Mouse (Mus musculus): ENCODE measurements at regions not wholly inside any gene's neighbourhood (a gene's known extent, or its start where the extent isn't known, plus 50 kb on each side); places are given as distances from the start of the nearest gene placed in this dataset.

DNA sequence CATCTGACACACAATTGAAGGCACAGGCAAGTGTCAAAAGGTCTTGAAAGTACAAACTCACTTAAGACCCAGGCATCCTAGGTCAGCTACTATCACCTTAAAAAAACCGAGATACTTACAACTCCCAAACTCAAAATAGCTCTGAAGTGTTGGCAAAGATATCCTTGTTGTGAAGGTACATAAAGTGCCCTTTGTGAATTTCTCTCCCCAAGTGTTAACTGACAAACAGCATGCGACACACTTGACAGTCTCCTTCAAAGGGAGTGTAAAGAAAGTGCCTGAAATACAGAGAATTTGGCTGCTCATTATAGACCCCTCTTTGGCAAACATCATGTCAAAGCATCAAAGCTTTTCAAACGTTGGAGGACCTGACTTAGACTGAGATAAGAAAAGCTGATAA, 2634.2 kb downstream of the 9330182O14Rik start:
- Histone ChIP-seq H3K9me3 (replicated peaks) (no peaks in the 10 kb centered on the region), H3K9ac (no peak overlapping the region), H3K36me3 (no peaks in the 10 kb centered on the region), H3K27me3 (no peaks in the 10 kb centered on the region), H3K4me1 (no peaks in the 10 kb centered on the region), H3K27ac (no peak overlapping the region), H3K4me3 (replicated peaks) (no peak overlapping the region), H3K4me2 (no peak overlapping the region)
- ATAC-seq (replicated peaks; ENCODE audit: low FRiP score), result no peak
- WGBS, result 38% methylated on average over 3 of the region's 3 CpGs

DNA sequence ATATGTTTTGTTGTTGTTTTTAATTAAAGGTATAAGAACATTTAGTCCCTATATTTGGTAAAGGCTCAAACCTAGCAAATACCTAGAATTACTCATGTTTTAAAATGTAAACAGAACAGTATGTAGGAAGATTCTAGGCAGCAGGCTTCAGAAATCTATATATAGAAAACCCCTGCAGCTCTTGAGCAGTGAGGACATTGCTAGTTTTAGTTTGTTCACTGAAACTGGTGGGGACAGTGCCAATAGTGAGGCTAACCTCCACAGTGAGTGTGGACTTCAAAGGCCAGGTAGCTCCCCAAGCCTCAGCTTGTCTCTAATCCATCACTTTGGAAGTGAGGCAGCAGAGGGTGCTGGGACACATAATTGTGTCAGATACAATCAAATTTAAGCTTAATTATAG, 2645.7 kb downstream of the 9330182O14Rik start:
- no peak overlapping the region for H3K4me3 ChIP-seq (replicated peaks)

DNA sequence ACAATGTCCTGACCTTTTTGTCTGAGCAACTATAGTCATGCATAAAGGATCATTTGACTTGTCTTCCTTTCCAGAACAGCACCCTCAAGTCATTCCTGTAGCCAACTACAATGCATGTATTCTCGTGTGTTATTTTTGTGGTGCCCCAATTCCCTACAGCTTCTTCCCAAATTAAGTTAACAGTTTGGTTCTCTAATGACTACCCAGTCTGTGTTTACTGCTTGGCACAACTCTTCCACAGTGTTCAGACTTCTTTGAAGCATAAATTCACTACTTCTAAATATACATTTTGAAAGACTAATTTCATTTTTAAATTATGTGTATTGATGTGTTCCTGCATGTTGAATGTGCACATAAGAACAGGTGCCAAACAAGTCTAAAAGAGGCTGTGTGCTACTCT, 2667.1 kb downstream of the 9330182O14Rik start:
- H3K4me1 ChIP-seq, result no peaks in the 10 kb centered on the region
- H3K27me3 ChIP-seq, result no peaks in the 10 kb centered on the region
- H3K9ac ChIP-seq, result no peak overlapping the region
- ATAC-seq (replicated peaks; ENCODE audit: low FRiP score), result no peak
- no peak overlapping the region for H3K4me3 ChIP-seq (replicated peaks)
- no peak overlapping the region for H3K4me2 ChIP-seq
- H3K9me3 ChIP-seq (replicated peaks), result no peaks in the 10 kb centered on the region
- 79% methylated on average over 1 of the region's 1 CpGs for WGBS
- no peak overlapping the region for H3K27ac ChIP-seq
- no peaks in the 10 kb centered on the region for H3K36me3 ChIP-seq

More for the DNA sequence above, 2645.7 kb downstream of the 9330182O14Rik start:
- Histone ChIP-seq H3K9ac (no peak overlapping the region), H3K36me3 (no peaks in the 10 kb centered on the region), H3K27me3 (no peaks in the 10 kb centered on the region), H3K9me3 (replicated peaks) (no peaks in the 10 kb centered on the region), H3K4me2 (no peak overlapping the region), H3K4me1 (no peaks in the 10 kb centered on the region), H3K27ac (no peak overlapping the region)
- ATAC-seq (replicated peaks; ENCODE audit: low FRiP score), result no peak

DNA sequence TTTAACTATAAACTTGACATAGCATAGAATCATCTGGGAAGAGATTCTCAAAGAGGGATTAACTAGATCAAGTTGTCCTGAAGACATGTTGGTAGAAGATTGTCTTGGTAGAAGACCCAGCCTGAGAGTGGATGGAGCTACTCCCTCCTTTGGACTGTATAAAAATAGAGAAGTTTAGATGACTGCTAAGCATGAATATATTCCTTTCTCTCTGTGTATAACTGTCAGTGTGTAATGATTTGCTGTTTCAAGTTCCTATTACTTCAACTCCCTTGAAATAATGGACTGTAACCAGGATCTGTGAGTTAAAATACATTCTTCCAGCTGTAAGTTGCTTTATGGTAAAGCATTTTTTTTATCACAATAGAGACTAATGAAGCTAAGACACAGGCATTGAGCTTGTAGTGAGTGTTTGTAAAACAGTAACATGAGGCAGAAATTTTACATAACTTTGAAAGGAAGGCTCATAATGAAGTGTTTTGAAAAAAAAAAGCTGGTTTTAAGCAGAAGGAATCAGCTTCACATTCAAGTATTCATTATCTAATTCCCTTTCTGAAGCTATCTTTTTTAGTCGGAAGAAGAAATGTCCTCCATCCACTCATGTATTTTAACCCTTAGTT, 2676.8 kb downstream of the 9330182O14Rik start:
- H3K4me3 ChIP-seq (replicated peaks), result no peak overlapping the region
- H3K9ac ChIP-seq, result no peak overlapping the region
- 81% methylated on average over 1 of the region's 1 CpGs for WGBS
- no peak overlapping the region for H3K27ac ChIP-seq
- H3K27me3 ChIP-seq, result no peaks in the 10 kb centered on the region
- no peak for ATAC-seq (replicated peaks; ENCODE audit: low FRiP score)
- H3K4me1 ChIP-seq, result no peaks in the 10 kb centered on the region
- no peaks in the 10 kb centered on the region for H3K36me3 ChIP-seq
- no peaks in the 10 kb centered on the region for H3K9me3 ChIP-seq (replicated peaks)
- no peak overlapping the region for H3K4me2 ChIP-seq

DNA sequence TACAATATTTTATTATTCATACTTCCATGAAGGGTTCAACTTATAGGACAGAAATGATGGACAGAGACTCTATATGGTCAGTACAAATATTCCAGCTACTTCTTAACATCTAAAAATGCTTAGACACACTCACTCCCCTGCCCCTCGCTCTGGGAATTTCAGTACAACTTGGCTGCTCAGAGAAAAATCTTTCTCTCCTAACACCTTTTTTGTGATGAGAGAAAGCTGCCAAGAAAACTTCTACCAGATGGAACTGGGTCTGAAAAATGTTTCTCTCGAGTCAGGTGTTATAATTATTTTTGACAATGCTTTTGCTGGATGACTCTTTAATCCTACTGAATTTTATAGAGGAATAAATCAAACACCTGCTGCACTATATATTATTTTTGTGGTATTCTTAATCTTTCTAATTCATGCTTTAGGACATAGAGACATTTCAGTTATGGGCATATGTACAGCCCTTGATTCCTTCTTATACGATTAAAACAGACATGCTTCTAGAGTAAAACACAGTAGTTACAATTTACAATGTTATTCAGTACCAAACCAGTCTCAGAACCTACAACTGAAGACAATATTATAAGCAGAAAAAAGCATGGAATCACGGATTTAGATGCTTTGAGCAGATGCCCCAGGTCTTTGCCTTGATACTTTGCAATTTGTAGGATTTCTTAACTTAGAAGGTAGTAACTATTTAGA, 2681.0 kb downstream of the 9330182O14Rik start:
- no peak overlapping the region for H3K4me3 ChIP-seq (replicated peaks)
- H3K9me3 ChIP-seq (replicated peaks), result no peaks in the 10 kb centered on the region
- H3K4me2 ChIP-seq, result no peak overlapping the region
- 78% methylated on average over 4 of the region's 4 CpGs for WGBS
- no peaks in the 10 kb centered on the region for H3K36me3 ChIP-seq
- ATAC-seq (replicated peaks; ENCODE audit: low FRiP score), result no peak
- no peaks in the 10 kb centered on the region for H3K4me1 ChIP-seq
- H3K9ac ChIP-seq, result no peak overlapping the region
- H3K27me3 ChIP-seq, result no peaks in the 10 kb centered on the region
- H3K27ac ChIP-seq, result no peak overlapping the region

DNA sequence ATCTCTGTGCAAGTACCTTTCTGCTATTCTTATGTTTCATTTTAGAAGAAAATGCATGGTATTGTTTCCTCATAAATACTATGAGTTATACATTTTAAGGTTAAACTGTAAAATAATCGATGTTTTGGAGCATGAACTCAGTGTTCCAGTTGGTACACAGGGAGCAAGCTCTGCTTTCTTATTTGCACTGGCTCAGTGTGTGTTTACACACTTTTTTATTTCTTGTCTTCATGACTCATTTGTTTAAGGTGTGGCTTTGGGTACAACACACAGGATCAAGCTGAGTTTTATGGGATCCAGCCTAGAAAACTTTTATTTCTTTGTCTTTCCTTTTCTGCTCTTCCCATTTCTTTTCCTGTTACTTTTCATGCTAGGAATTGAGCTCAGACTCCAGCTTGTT, 2704.7 kb downstream of the 9330182O14Rik start:
- H3K36me3 ChIP-seq, result no peaks in the 10 kb centered on the region
- H3K4me2 ChIP-seq, result no peak overlapping the region
- 79% methylated on average over 1 of the region's 1 CpGs for WGBS
- no peaks in the 10 kb centered on the region for H3K4me1 ChIP-seq
- no peak for ATAC-seq (replicated peaks; ENCODE audit: low FRiP score)
- no peaks in the 10 kb centered on the region for H3K9me3 ChIP-seq (replicated peaks)
- no peaks in the 10 kb centered on the region for H3K27me3 ChIP-seq
- H3K9ac ChIP-seq, result no peak overlapping the region
- no peak overlapping the region for H3K4me3 ChIP-seq (replicated peaks)
- no peak overlapping the region for H3K27ac ChIP-seq

DNA sequence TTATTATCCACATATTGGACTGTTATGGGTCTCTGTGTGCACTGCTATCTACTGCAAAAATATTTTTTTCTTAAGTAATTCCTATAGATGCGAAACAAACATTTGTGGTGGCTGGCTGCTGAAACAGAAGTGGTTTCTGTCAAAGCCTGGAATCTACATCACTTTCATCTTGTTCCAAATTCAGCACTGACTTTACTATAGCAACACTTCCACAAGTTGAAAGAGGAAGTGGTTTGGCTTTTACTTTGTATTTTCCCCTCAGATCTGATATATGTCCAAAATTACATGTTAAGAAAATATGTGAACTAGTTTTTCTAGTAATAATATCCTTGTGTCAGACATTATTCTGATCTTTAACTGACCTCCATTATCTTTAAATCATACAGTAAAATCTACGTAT, 2715.8 kb downstream of the 9330182O14Rik start:
- Histone ChIP-seq H3K4me3 (replicated peaks) (no peak overlapping the region), H3K4me1 (no peaks in the 10 kb centered on the region), H3K27me3 (no peaks in the 10 kb centered on the region), H3K4me2 (no peak overlapping the region), H3K9ac (no peak overlapping the region), H3K27ac (no peak overlapping the region), H3K9me3 (replicated peaks) (no peaks in the 10 kb centered on the region), H3K36me3 (no peaks in the 10 kb centered on the region)
- no peak for ATAC-seq (replicated peaks; ENCODE audit: low FRiP score)
- WGBS, result 79% methylated on average over 2 of the region's 2 CpGs

DNA sequence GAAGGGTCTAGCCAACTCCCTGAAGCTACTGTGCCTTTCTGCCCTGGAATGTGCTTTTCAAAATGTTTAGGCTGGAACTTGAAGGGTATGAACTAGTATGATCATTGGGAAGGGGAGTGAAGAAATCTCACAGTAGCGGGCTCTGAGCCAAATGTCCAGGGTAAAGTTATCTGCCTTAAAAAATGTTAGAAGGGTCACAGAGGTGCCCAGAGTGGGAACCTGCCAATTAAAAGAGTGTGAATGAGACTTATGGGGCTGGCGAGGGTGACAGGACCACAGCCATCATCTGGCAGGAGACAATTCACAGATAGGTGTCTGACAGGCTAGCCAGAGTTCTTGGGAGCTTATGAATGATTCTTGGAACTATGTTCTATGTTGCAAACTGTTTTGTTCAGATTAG, 2738.3 kb downstream of the 9330182O14Rik start:
- ATAC-seq (replicated peaks; ENCODE audit: low FRiP score), result no peak
- H3K9me3 ChIP-seq (replicated peaks), result no peaks in the 10 kb centered on the region
- WGBS, result 38% methylated on average over 2 of the region's 2 CpGs

DNA sequence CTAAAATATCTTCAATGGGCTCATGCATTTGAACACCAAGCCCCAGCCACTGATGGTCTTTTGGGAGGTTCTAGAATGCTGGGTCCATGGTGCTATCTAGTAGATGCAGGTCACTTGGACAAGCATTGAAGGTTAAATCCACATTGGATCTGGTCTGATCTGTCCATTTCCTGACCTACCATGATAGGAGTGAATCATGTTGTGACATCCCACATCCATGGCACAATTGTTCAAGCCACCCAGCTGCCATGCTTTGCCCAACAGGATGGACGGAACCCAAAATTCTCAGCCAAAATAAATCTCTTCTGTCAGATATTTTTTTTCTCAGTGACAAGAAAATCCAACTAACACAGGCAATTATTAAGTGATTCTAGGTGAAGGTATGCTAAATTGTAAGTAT, 2760.4 kb downstream of the 9330182O14Rik start:
- 84% methylated on average over 1 of the region's 1 CpGs for WGBS
- Histone ChIP-seq H3K9ac (no peak overlapping the region), H3K27me3 (no peaks in the 10 kb centered on the region), H3K4me2 (no peak overlapping the region), H3K9me3 (replicated peaks) (no peaks in the 10 kb centered on the region), H3K4me1 (no peaks in the 10 kb centered on the region), H3K4me3 (replicated peaks) (no peak overlapping the region), H3K36me3 (no peaks in the 10 kb centered on the region), H3K27ac (no peak overlapping the region)
- no peak for ATAC-seq (replicated peaks; ENCODE audit: low FRiP score)

More for the DNA sequence above, 2738.3 kb downstream of the 9330182O14Rik start:
- Histone ChIP-seq H3K9ac (no peak overlapping the region), H3K27me3 (no peaks in the 10 kb centered on the region), H3K4me2 (no peak overlapping the region), H3K4me1 (no peaks in the 10 kb centered on the region), H3K36me3 (no peaks in the 10 kb centered on the region), H3K27ac (no peak overlapping the region), H3K4me3 (replicated peaks) (no peak overlapping the region)

DNA sequence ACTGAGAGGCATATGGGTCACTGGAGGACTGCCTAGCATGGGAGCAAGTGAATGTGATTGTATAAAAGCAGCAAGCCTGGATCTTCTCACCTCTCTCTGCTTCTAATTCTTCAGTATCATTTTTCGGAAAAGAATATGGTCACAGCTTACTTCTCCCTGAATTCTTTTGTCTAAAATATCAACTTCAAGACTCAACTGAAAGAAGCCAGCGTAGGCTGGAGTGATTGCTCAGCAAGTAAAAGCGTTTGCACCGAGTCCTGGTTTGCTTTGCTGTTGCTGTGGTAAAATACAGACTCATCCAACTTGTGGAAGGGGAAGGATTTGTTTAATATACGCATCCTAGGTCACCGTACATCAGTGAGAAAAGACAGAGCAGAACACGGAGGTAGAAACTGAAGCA, 2765.9 kb downstream of the 9330182O14Rik start:
- Histone ChIP-seq H3K9me3 (replicated peaks) (no peaks in the 10 kb centered on the region), H3K9ac (no peak overlapping the region), H3K4me1 (no peaks in the 10 kb centered on the region), H3K4me3 (replicated peaks) (no peak overlapping the region), H3K4me2 (no peak overlapping the region), H3K36me3 (no peaks in the 10 kb centered on the region), H3K27me3 (no peaks in the 10 kb centered on the region), H3K27ac (no peak overlapping the region)
- no peak for ATAC-seq (replicated peaks; ENCODE audit: low FRiP score)
- 85% methylated on average over 7 of the region's 7 CpGs for WGBS

DNA sequence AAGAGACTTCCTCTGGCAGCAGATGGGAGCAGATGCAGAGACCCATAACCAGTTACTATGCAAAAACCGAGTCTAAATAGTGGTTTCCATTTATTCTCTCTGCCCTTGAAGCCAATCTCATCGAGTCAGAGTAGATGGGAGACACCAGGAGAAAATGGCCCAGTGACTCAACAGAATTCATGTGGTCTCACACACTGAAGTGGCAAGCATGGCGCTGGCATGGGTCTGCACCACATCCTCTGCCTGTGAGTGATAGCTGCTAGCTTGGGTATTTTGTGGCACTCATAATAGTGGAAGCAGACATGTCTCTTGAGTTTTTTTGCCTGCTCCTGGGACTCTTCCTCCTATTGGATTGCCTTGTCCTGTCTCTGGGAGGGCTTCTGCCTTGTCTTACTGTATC, 2767.6 kb downstream of the 9330182O14Rik start:
- Histone ChIP-seq H3K36me3 (no peaks in the 10 kb centered on the region), H3K27ac (no peak overlapping the region), H3K27me3 (no peaks in the 10 kb centered on the region), H3K9ac (no peak overlapping the region), H3K4me2 (no peak overlapping the region), H3K4me1 (no peaks in the 10 kb centered on the region), H3K9me3 (replicated peaks) (no peaks in the 10 kb centered on the region), H3K4me3 (replicated peaks) (no peak overlapping the region)
- no peak for ATAC-seq (replicated peaks; ENCODE audit: low FRiP score)
- whole genome bisulfite sequencing, result 82% methylated on average over 3 of the region's 3 CpGs

DNA sequence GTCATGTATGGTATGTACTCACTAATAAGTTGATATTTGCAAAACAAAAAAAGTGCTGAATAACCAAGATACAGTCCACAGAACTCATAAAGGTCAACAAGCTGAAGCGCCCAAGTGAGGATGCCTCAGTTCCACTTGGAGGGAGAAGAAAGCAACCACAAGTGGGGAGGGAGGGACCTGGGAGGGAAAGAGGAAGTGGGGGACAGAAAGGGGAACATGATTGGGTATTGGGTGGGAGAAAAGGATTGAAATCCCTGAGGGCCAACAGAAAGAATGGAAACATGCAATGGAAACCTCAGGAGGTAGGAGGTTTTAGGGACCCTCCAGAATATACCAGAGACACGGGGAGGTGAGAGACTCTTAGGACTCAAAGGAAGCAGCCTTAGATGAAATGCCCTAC, 2777.2 kb downstream of the 9330182O14Rik start:
- Histone ChIP-seq H3K9me3 (replicated peaks) (no peaks in the 10 kb centered on the region), H3K9ac (no peak overlapping the region), H3K4me2 (no peak overlapping the region), H3K27me3 (no peaks in the 10 kb centered on the region), H3K36me3 (no peaks in the 10 kb centered on the region), H3K4me1 (no peaks in the 10 kb centered on the region), H3K27ac (no peak overlapping the region), H3K4me3 (replicated peaks) (no peak overlapping the region)
- no peak for ATAC-seq (replicated peaks; ENCODE audit: low FRiP score)
- 82% methylated on average over 2 of the region's 2 CpGs for WGBS

DNA sequence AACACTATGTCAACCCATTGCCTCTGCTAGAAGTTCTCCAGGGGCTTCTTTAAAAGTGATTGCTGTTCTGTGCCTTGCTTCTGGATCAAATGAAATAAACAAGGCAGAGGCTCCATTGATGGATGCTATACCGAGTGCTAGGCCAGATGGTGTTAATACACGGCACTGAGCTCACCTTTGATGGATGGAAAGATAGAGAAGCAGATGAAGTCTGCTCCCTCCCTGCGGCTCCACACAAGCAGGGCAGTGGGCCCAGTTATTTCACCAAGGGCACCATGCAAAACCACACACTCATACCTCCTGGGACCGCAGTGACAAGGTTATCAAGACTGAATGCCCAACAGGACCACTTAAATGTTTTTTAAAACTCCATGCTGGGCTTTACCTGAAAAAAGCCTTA, 2778.7 kb downstream of the 9330182O14Rik start:
- WGBS, result 68% methylated on average over 4 of the region's 4 CpGs
- no peaks in the 10 kb centered on the region for H3K27me3 ChIP-seq
- no peak for ATAC-seq (replicated peaks; ENCODE audit: low FRiP score)

More for the DNA sequence above, 2778.7 kb downstream of the 9330182O14Rik start:
- H3K4me3 ChIP-seq (replicated peaks), result no peak overlapping the region
- no peak overlapping the region for H3K9ac ChIP-seq
- H3K9me3 ChIP-seq (replicated peaks), result no peaks in the 10 kb centered on the region
- no peak overlapping the region for H3K27ac ChIP-seq
- no peaks in the 10 kb centered on the region for H3K36me3 ChIP-seq
- no peak overlapping the region for H3K4me2 ChIP-seq
- H3K4me1 ChIP-seq, result no peaks in the 10 kb centered on the region

Data from kidney, embryonic 15.5 days (tissue).